Mouse (Mus musculus): Measurements from ENCODE around the gene Yif1a. TPM values are rescaled to one million over a fixed set of nuclear protein-coding genes. Genes with fewer than 3 reads are reported as not detected.

The Yif1a gene
- total RNA-seq, 1 experiment: 84.4 TPM

DNA sequence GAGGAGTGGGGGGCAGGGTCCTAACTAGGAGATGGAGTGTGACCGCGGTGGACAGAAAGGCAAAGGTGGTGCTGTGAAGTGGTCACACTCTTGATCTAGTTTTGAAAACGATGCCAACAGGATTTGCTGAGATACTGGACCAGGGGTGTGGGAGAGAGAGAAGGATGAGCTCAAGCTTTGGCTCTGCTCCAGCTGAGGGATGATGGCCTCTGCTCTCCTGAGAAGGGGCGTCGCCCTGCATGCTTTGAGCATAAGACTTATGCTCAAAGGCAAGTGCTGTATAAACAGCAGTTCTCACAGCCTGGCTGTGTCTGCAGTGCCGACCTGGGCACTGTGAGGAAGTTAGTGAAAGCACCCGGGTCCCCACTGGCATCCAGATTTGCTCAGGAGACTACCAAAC, 23.2 kb upstream of the Yif1a start:
- no peak for DNase-seq (ENCODE audit: low read depth, low spot score)
- H3K36me3 ChIP-seq (ENCODE audit: control insufficient read depth, insufficient read depth, low read length, poor library complexity, severe bottlenecking): no peaks in the 10 kb centered on the region
- peaks cover 7 to 37% of the 10 kb centered on the region in 2 experiments; a peak in 3 of 4 replicates for H3K4me1 ChIP-seq (ENCODE audit: control insufficient read depth in 2 of 2, insufficient read depth in 2 of 2, low read length in 2 of 2, poor library complexity in 1 of 2)
- H3K4me3 ChIP-seq (ENCODE audit: insufficient read depth in 1 of 2, low read depth in 1 of 2, low read length in 2 of 2, poor library complexity in 1 of 2, severe bottlenecking in 1 of 2): no peak overlapping the region
- no peaks in the 10 kb centered on the region for H3K9me3 ChIP-seq (ENCODE audit: control insufficient read depth, insufficient read depth, low read depth, low read length)
- no peak overlapping the region for H3K27ac ChIP-seq (ENCODE audit: insufficient read depth, low read depth, low read length, poor library complexity, severe bottlenecking)
- TF ChIP-seq HCFC1 (IDR thresholded peaks at IDR 0.05; ENCODE audit: borderline replicate concordance, insufficient read depth, low read length) (no peak), ZNF384 (IDR thresholded peaks at IDR 0.05; ENCODE audit: low read depth, low read length) (no peak), ZC3H11A (IDR thresholded peaks at IDR 0.05; ENCODE audit: borderline replicate concordance, low read depth, low read length) (no peak), MAFK (IDR thresholded peaks at IDR 0.05; ENCODE audit: insufficient read depth, low read depth, low read length) (no peak), CHD2 (IDR thresholded peaks at IDR 0.05; ENCODE audit: low read depth, low read length) (no peak)
- H3K9ac ChIP-seq (ENCODE audit: insufficient read depth, low read depth, low read length, poor library complexity, severe bottlenecking): no peak overlapping the region
- in situ Hi-C loops (cut with MboI; ENCODE audit: low sequenced_read_pairs in 2 of 2, unreplicated experiment in 2 of 2): no loop called here

DNA sequence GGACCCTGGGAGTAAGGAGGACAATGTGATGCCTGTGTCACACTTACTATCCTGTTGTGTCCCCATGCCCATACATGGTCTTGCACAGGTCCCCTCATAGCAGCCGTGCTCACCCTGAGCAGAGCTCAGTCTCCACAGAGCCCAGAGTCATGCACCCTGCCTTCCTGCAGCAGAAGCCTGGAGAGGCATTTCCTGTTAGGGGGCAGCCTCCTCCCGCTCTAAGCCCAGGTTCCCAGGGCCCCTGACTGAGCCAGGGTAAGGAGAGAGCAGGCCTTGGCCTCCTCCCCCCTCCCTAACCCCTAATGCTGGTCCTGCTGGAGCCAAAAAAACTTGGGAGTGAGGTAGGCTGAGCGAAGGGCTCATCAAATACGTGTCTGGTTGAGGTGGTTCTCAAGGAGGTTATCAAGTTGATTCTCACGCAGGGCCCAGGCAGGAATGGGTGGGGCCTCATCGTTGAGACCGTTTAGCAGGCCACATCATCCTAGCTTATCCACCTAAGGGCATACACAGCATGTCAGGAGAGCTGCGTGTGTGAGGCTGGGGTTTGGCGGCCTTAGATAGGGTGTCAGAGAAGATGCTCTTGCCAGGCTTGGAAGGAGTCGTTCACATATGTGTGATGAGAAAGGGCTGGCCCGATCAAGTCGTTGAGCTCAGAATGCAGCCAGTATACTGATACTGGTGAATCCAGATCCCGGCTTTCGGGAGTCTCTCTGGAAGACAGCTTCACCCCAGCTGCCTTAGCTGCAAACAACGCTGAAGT, 21.1 kb upstream of the Yif1a start:
- no peak overlapping the region for H3K27ac ChIP-seq (ENCODE audit: insufficient read depth, low read depth, low read length, poor library complexity, severe bottlenecking)
- no peaks in the 10 kb centered on the region for H3K36me3 ChIP-seq (ENCODE audit: control insufficient read depth, insufficient read depth, low read length, poor library complexity, severe bottlenecking)
- no peak for TF ChIP-seq MAFK (IDR thresholded peaks at IDR 0.05; ENCODE audit: insufficient read depth, low read depth, low read length)
- no peak for TF ChIP-seq ZC3H11A (IDR thresholded peaks at IDR 0.05; ENCODE audit: borderline replicate concordance, low read depth, low read length)
- no peak for TF ChIP-seq CHD2 (IDR thresholded peaks at IDR 0.05; ENCODE audit: low read depth, low read length)
- TF ChIP-seq ZNF384 (IDR thresholded peaks at IDR 0.05; ENCODE audit: low read depth, low read length): no peak
- TF ChIP-seq HCFC1 (IDR thresholded peaks at IDR 0.05; ENCODE audit: borderline replicate concordance, insufficient read depth, low read length): no peak
- no peak for DNase-seq (ENCODE audit: low read depth, low spot score)
- no peak overlapping the region for H3K9ac ChIP-seq (ENCODE audit: insufficient read depth, low read depth, low read length, poor library complexity, severe bottlenecking)
- peak overlapping the region in 1 of 2 experiments; percentile 18; a peak in 2 of 4 replicates for H3K4me3 ChIP-seq (ENCODE audit: insufficient read depth in 1 of 2, low read depth in 1 of 2, low read length in 2 of 2, poor library complexity in 1 of 2, severe bottlenecking in 1 of 2)
- no peaks in the 10 kb centered on the region for H3K9me3 ChIP-seq (ENCODE audit: control insufficient read depth, insufficient read depth, low read depth, low read length)
- H3K4me1 ChIP-seq (ENCODE audit: control insufficient read depth in 2 of 2, insufficient read depth in 2 of 2, low read length in 2 of 2, poor library complexity in 1 of 2): peaks cover 0 to 27% of the 10 kb centered on the region in 2 experiments; a peak in 2 of 4 replicates
- in situ Hi-C loops (cut with MboI; ENCODE audit: low sequenced_read_pairs in 2 of 2, unreplicated experiment in 2 of 2): no loop called here

DNA sequence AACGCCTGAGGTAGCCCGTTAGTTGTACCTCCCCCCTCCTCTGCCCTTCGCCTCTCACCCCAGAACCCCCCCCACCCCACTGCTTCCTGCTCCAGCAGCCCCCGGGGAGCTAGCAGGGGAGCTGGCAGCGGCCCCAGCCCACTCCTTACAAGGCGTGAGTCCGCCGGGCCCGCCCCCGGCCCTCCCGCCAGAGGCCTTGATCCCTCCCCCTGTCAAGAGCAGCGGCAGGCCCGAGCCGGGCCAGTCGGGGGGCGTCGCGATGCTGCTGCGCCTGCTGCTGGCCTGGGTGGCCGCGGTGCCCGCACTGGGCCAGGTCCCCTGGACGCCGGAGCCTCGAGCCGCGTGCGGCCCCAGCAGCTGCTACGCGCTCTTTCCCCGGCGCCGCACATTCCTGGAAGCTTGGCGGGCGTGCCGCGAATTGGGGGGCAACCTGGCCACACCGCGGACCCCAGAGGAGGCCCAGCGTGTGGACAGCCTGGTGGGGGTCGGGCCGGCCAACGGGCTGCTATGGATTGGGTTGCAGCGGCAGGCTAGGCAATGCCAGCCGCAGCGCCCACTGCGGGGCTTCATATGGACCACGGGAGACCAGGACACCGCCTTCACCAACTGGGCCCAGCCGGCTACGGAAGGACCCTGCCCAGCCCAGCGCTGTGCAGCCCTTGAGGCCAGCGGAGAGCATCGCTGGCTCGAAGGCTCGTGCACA, 20.3 kb upstream of the Yif1a start, which contains the start of gene Cd248:
Cd248 (plus strand) TSS at position 212 of the 703 bp plus-strand sequence.
- peaks cover 4 to 25% of the 10 kb centered on the region in 2 experiments; a peak in 3 of 4 replicates for H3K4me1 ChIP-seq (ENCODE audit: control insufficient read depth in 2 of 2, insufficient read depth in 2 of 2, low read length in 2 of 2, poor library complexity in 1 of 2)

DNA sequence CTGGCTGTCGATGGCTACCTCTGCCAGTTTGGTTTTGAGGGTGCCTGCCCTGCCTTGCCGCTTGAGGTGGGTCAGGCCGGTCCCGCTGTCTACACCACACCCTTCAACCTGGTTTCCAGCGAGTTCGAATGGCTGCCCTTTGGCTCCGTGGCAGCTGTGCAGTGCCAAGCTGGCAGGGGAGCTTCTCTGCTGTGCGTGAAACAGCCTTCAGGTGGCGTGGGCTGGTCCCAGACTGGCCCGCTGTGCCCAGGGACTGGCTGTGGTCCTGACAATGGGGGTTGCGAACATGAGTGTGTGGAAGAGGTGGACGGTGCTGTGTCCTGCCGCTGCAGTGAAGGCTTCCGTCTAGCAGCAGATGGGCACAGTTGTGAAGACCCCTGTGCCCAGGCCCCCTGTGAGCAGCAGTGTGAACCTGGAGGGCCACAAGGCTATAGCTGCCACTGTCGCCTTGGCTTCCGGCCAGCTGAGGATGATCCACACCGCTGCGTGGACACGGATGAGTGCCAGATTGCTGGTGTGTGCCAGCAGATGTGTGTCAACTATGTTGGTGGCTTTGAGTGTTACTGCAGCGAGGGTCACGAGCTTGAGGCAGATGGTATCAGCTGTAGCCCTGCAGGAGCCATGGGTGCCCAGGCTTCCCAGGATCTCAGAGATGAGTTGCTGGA, 19.6 kb upstream of the Yif1a start:
- no peak for DNase-seq (ENCODE audit: low read depth, low spot score)
- in situ Hi-C loops (cut with MboI; ENCODE audit: low sequenced_read_pairs in 2 of 2, unreplicated experiment in 2 of 2): no loop called here
- TF ChIP-seq CHD2 (IDR thresholded peaks at IDR 0.05; ENCODE audit: low read depth, low read length): no peak
- no peak for TF ChIP-seq HCFC1 (IDR thresholded peaks at IDR 0.05; ENCODE audit: borderline replicate concordance, insufficient read depth, low read length)
- no peak for TF ChIP-seq MAFK (IDR thresholded peaks at IDR 0.05; ENCODE audit: insufficient read depth, low read depth, low read length)
- TF ChIP-seq ZC3H11A (IDR thresholded peaks at IDR 0.05; ENCODE audit: borderline replicate concordance, low read depth, low read length): no peak
- TF ChIP-seq ZNF384 (IDR thresholded peaks at IDR 0.05; ENCODE audit: low read depth, low read length): no peak
- Histone ChIP-seq H3K36me3 (ENCODE audit: control insufficient read depth, insufficient read depth, low read length, poor library complexity, severe bottlenecking) (no peaks in the 10 kb centered on the region), H3K9ac (ENCODE audit: insufficient read depth, low read depth, low read length, poor library complexity, severe bottlenecking) (peak overlapping the region; percentile 38; the same call in 1 of the 2 replicates), H3K9me3 (ENCODE audit: control insufficient read depth, insufficient read depth, low read depth, low read length) (no peaks in the 10 kb centered on the region), H3K4me1 (ENCODE audit: control insufficient read depth in 2 of 2, insufficient read depth in 2 of 2, low read length in 2 of 2, poor library complexity in 1 of 2) (peaks cover 7 to 25% of the 10 kb centered on the region in 2 experiments; a peak in 3 of 4 replicates), H3K27ac (ENCODE audit: insufficient read depth, low read depth, low read length, poor library complexity, severe bottlenecking) (no peak overlapping the region), H3K4me3 (ENCODE audit: insufficient read depth in 1 of 2, low read depth in 1 of 2, low read length in 2 of 2, poor library complexity in 1 of 2, severe bottlenecking in 1 of 2) (peak overlapping the region; percentile 60 to 61; a peak in 3 of 4 replicates)

More for the DNA sequence above, 20.3 kb upstream of the Yif1a start, which contains the start of gene Cd248:
- Histone ChIP-seq H3K36me3 (ENCODE audit: control insufficient read depth, insufficient read depth, low read length, poor library complexity, severe bottlenecking) (no peaks in the 10 kb centered on the region), H3K9me3 (ENCODE audit: control insufficient read depth, insufficient read depth, low read depth, low read length) (no peaks in the 10 kb centered on the region), H3K27ac (ENCODE audit: insufficient read depth, low read depth, low read length, poor library complexity, severe bottlenecking) (no peak within 1 kb of the TSS), H3K4me3 (ENCODE audit: insufficient read depth in 1 of 2, low read depth in 1 of 2, low read length in 2 of 2, poor library complexity in 1 of 2, severe bottlenecking in 1 of 2) (peak within 1 kb of the TSS; percentile 60 to 61), H3K9ac (ENCODE audit: insufficient read depth, low read depth, low read length, poor library complexity, severe bottlenecking) (peak within 1 kb of the TSS; percentile 38)
- no peak for DNase-seq (ENCODE audit: low read depth, low spot score)
- in situ Hi-C loops (cut with MboI; ENCODE audit: low sequenced_read_pairs in 2 of 2, unreplicated experiment in 2 of 2): no loop called here
- TF ChIP-seq CHD2 (IDR thresholded peaks at IDR 0.05; ENCODE audit: low read depth, low read length) (no peak), HCFC1 (IDR thresholded peaks at IDR 0.05; ENCODE audit: borderline replicate concordance, insufficient read depth, low read length) (no peak), ZC3H11A (IDR thresholded peaks at IDR 0.05; ENCODE audit: borderline replicate concordance, low read depth, low read length) (no peak), ZNF384 (IDR thresholded peaks at IDR 0.05; ENCODE audit: low read depth, low read length) (no peak), MAFK (IDR thresholded peaks at IDR 0.05; ENCODE audit: insufficient read depth, low read depth, low read length) (no peak)

All from ES-E14 (cell line).